Mouse (Mus musculus) liver, adult (tissue): ENCODE data around the gene Magohb.

Experiments used
- GATA4 ChIP-seq: IDR thresholded peaks from 2 replicates; pipeline ENCODE4 v1.6.1; 2014; ENCODE audit warnings: mild to moderate bottlenecking, low read length; ENCODE audit not compliant: insufficient replicate concordance

The Magohb gene

GRCm38 (mm10) chr6:131292991-131293788 lies at the start of gene Magohb:
Magohb (minus strand) TSS chr6:131293244.
- TF ChIP-seq GATA4, result no peak

- TF ChIP-seq GATA4, result no peak
These were observed 47.0 kb upstream of the Magohb start for GRCm38 (mm10) chr6:131340082-131340481.

GRCm38 (mm10) chr6:131339309-131339708 lies 46.3 kb upstream of the Magohb start:
- no peak for TF ChIP-seq GATA4

GRCm38 (mm10) chr6:131338787-131339186 lies 45.7 kb upstream of the Magohb start:
- no peak for TF ChIP-seq GATA4

- TF ChIP-seq GATA4, result no peak
These were observed 34.0 kb upstream of the Magohb start for GRCm38 (mm10) chr6:131327076-131327475.

- no peak for TF ChIP-seq GATA4
These were observed 29.0 kb upstream of the Magohb start for GRCm38 (mm10) chr6:131321854-131322639.

- no peak for TF ChIP-seq GATA4
These were observed 23.4 kb upstream of the Magohb start for GRCm38 (mm10) chr6:131316155-131317101.

- TF ChIP-seq GATA4, result no peak
These were observed 15.0 kb upstream of the Magohb start for GRCm38 (mm10) chr6:131308031-131308430.

- no peak for TF ChIP-seq GATA4
These were observed 11.7 kb upstream of the Magohb start for GRCm38 (mm10) chr6:131304776-131305175.

- no peak for TF ChIP-seq GATA4
These were observed 5.5 kb upstream of the Magohb start for GRCm38 (mm10) chr6:131298531-131298930.

GRCm38 (mm10) chr6:131294435-131295112 lies 1.5 kb upstream of the Magohb start:
- TF ChIP-seq GATA4, result no peak

GRCm38 (mm10) chr6:131293916-131294315 lies 872 bp upstream of the Magohb start:
- TF ChIP-seq GATA4, result no peak

GRCm38 (mm10) chr6:131292276-131292990 lies 611 bp downstream of the Magohb start:
- TF ChIP-seq GATA4, result no peak

- TF ChIP-seq GATA4, result no peak
These were observed 2.6 kb downstream of the Magohb start for GRCm38 (mm10) chr6:131290430-131290829.
